Mouse (Mus musculus) neural tube, embryonic 13.5 days (tissue): ENCODE measurements around the gene Lrrc58. TPM values are rescaled to one million over a fixed set of nuclear protein-coding genes. Genes with fewer than 3 reads are reported as not detected.

Experiments
- ATAC-seq: fragments of 200-750 bp; cut with Nextera tagmentation; 2 replicates; pipeline ENCODE4 v1.8.0; 2017; ENCODE audit warnings: low read depth, mild to moderate bottlenecking, moderate TSS enrichment, moderate library complexity
- H3K27ac ChIP-seq: fragments of 300-500 bp; sonication (generic); replicated peaks from 2 replicates; pipeline ENCODE4 v1.5.1; 2015; ENCODE audit warnings: moderate library complexity, mild to moderate bottlenecking, inconsistent platforms
- H3K27me3 ChIP-seq: fragments of 300-500 bp; sonication (generic); 2 replicates; pipeline ENCODE4 v1.6.1; 2015; ENCODE audit warnings: mild to moderate bottlenecking, inconsistent platforms
- H3K36me3 ChIP-seq: fragments of 300-500 bp; sonication (generic); 2 replicates; pipeline ENCODE4 v1.6.1; 2015; ENCODE audit warnings: mild to moderate bottlenecking, inconsistent platforms
- H3K4me1 ChIP-seq: fragments of 300-500 bp; sonication (generic); replicated peaks from 2 replicates; pipeline ENCODE4 v1.6.1; 2015; ENCODE audit warnings: inconsistent platforms
- H3K4me2 ChIP-seq: fragments of 300-500 bp; sonication (generic); 2 replicates; pipeline ENCODE4 v1.6.1; 2015; ENCODE audit warnings: inconsistent platforms, mild to moderate bottlenecking, moderate library complexity
- H3K4me3 ChIP-seq: fragments of 300-500 bp; sonication (generic); 2 replicates; pipeline ENCODE4 v1.5.1; 2015; ENCODE audit warnings: mild to moderate bottlenecking, inconsistent platforms
- H3K9ac ChIP-seq: fragments of 300-500 bp; sonication (generic); 2 replicates; pipeline ENCODE4 v1.6.1; 2015; ENCODE audit warnings: moderate library complexity, mild to moderate bottlenecking, inconsistent platforms
- H3K9me3 ChIP-seq: fragments of 300-500 bp; sonication (generic); 2 replicates; pipeline ENCODE4 v1.6.1; 2016; ENCODE audit warnings: inconsistent platforms
- WGBS: fragments of 180-500 bp; shearing (Covaris S2); methylation state at CpG from one replicate; pipeline ENCODE4 v1.1.7; 2015; 5-methylcytosine and 5-hydroxymethylcytosine counted together
- polyA plus RNA-seq: library from polyadenylated mRNA; unstranded; fragments of >200 nt; fragmentation: Nextera tagmentation; extraction: Ambion mirVana; gene quantifications from 2 replicates; pipeline ENCODE4 v1.2.1, GENCODE M21; 2015

Gene Lrrc58
- polyA plus RNA-seq, 1 experiment from 2014 or later, result 54.9 TPM

DNA sequence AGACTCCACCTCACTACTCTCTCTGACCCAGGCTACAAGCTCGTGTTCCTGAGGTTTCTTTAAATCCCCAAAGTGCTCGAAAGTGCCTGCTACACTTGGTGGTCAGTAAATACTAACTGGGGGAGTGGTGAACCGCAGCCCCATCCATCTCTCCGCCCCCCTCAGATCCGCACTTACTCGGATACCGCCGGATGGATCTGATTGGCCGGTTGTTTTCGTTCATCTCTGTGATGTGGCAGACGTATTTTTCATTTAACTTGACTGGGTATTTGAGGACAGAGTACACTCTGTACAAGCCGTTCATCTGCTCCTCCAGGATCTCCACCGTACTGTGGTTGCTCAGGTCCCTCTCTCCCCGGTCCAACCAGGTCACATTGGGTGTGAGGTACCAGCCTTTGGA is 14.1 kb upstream of the Lrrc58 start:
- Histone ChIP-seq H3K27ac (no peak overlapping the region), H3K27me3 (no peaks in the 10 kb centered on the region), H3K9ac (no peak overlapping the region), H3K36me3 (no peaks in the 10 kb centered on the region), H3K4me1 (no peaks in the 10 kb centered on the region), H3K4me2 (no peak overlapping the region), H3K9me3 (no peaks in the 10 kb centered on the region), H3K4me3 (no peak overlapping the region)
- ATAC-seq, result no peak
- 79% methylated on average over 14 of the region's 14 CpGs for WGBS

- Histone ChIP-seq H3K4me1 (no peaks in the 10 kb centered on the region), H3K36me3 (no peaks in the 10 kb centered on the region), H3K9ac (no peak overlapping the region), H3K9me3 (no peaks in the 10 kb centered on the region), H3K4me3 (no peak overlapping the region), H3K4me2 (no peak overlapping the region), H3K27ac (no peak overlapping the region), H3K27me3 (no peaks in the 10 kb centered on the region)
- WGBS, result 71% methylated on average over 5 of the region's 5 CpGs
- ATAC-seq, result no peak
These were observed 13.6 kb upstream of the Lrrc58 start for GRCm38 (mm10) chr16:37854593-37854992.

DNA sequence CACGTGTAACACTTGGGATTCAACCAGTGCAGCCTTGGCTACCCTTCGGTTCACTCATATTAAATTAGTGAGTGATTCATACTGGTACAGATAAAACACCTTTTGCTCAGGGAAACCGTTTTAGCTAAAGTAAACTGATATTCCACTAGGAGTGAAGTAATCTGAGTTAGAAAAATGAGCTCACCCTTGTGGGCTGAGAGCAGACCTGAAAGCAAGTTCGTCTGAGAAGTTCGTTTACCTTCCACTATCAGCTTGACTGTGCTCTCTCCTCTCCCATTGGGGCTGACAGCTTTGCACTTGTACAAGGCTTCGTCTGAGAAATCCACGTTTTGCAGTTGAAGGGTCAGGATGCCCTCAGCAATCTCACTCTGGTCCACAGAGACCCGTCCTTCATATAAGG is 12.6 kb upstream of the Lrrc58 start:
- Histone ChIP-seq H3K4me2 (no peak overlapping the region), H3K27ac (no peak overlapping the region), H3K27me3 (no peaks in the 10 kb centered on the region), H3K9me3 (no peaks in the 10 kb centered on the region), H3K9ac (no peak overlapping the region), H3K4me3 (no peak overlapping the region), H3K36me3 (no peaks in the 10 kb centered on the region), H3K4me1 (no peaks in the 10 kb centered on the region)
- WGBS, result 78% methylated on average over 8 of the region's 8 CpGs
- ATAC-seq, result no peak

GRCm38 (mm10) chr16:37856327-37856726 is 11.9 kb upstream of the Lrrc58 start:
- H3K9me3 ChIP-seq, result no peaks in the 10 kb centered on the region
- WGBS, result 74% methylated on average over 3 of the region's 3 CpGs
- H3K4me3 ChIP-seq, result no peak overlapping the region
- no peaks in the 10 kb centered on the region for H3K36me3 ChIP-seq
- no peaks in the 10 kb centered on the region for H3K4me1 ChIP-seq
- no peak for ATAC-seq
- no peak overlapping the region for H3K27ac ChIP-seq
- no peak overlapping the region for H3K9ac ChIP-seq
- no peak overlapping the region for H3K4me2 ChIP-seq
- H3K27me3 ChIP-seq, result no peaks in the 10 kb centered on the region

GRCm38 (mm10) chr16:37857495-37857894 is 10.7 kb upstream of the Lrrc58 start:
- no peak for ATAC-seq
- WGBS, result 52% methylated on average over 8 of the region's 8 CpGs

DNA sequence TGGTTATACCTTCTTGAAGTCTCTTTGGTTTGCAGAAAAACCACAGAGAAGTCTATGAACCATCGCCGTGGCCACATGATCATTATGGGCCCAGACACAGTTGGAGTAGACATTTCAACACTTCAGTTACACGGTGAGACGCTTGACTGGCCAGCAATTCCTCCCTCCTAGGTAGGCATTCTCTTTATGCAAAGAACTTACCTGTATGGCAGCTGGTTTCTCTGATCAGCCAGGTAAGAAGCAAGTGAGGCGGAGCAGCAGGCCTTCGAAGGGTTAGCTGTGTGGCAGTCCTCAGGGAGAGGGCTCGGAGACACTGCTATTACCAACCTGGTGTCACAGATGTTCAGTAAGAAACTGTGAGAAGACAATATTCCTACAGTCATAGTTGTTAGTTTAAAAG is 8.0 kb upstream of the Lrrc58 start:
- ATAC-seq, result no peak
- Histone ChIP-seq H3K9ac (no peak overlapping the region), H3K36me3 (no peaks in the 10 kb centered on the region), H3K4me2 (no peak overlapping the region), H3K27me3 (no peaks in the 10 kb centered on the region), H3K4me1 (no peaks in the 10 kb centered on the region), H3K27ac (no peak overlapping the region), H3K4me3 (no peak overlapping the region), H3K9me3 (no peaks in the 10 kb centered on the region)
- 76% methylated on average over 7 of the region's 7 CpGs for WGBS

More at GRCm38 (mm10) chr16:37857495-37857894, 10.7 kb upstream of the Lrrc58 start:
- no peak overlapping the region for H3K4me3 ChIP-seq
- H3K9ac ChIP-seq, result no peak overlapping the region
- no peaks in the 10 kb centered on the region for H3K9me3 ChIP-seq
- H3K4me1 ChIP-seq, result no peaks in the 10 kb centered on the region
- no peaks in the 10 kb centered on the region for H3K27me3 ChIP-seq
- no peak overlapping the region for H3K4me2 ChIP-seq
- no peak overlapping the region for H3K27ac ChIP-seq
- no peaks in the 10 kb centered on the region for H3K36me3 ChIP-seq

DNA sequence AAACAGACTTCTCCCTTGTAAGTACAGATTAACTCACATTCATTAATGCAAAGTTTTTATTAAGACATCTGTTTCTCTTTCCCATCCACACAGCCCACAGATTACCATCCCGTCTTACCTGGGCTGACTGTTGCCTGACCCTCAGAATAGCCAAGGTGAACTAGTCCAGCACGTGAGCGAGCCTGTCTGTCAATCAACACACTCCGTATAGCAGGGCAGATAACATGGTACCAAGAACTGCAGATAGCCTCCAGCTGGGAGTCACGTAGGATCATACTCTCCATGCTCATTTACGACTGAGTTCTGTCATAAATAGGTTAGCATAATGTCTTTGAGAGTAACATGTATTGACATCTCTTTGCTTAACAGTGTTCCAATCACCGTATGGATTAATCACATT is 7.2 kb upstream of the Lrrc58 start, which contains the start of gene Gm36028:
Gene Gm36028 (minus strand): TSS at position 118 of the 400 bp plus-strand sequence.
- no peaks in the 10 kb centered on the region for H3K27me3 ChIP-seq
- no peak within 1 kb of the TSS for H3K4me2 ChIP-seq
- no peak within 1 kb of the TSS for H3K27ac ChIP-seq
- H3K4me1 ChIP-seq, result no peaks in the 10 kb centered on the region
- no peak within 1 kb of the TSS for H3K4me3 ChIP-seq
- no peak within 1 kb of the TSS for H3K9ac ChIP-seq
- ATAC-seq, result no peak
- H3K36me3 ChIP-seq, result no peaks in the 10 kb centered on the region
- H3K9me3 ChIP-seq, result no peaks in the 10 kb centered on the region
- 88% methylated on average over 7 of the region's 7 CpGs for WGBS

- H3K4me1 ChIP-seq, result no peaks in the 10 kb centered on the region
- no peak for ATAC-seq
- H3K9ac ChIP-seq, result no peak overlapping the region
- no peak overlapping the region for H3K4me2 ChIP-seq
- no peak overlapping the region for H3K27ac ChIP-seq
- WGBS, result 83% methylated on average over 3 of the region's 3 CpGs
- no peaks in the 10 kb centered on the region for H3K9me3 ChIP-seq
- H3K4me3 ChIP-seq, result no peak overlapping the region
- H3K27me3 ChIP-seq, result no peaks in the 10 kb centered on the region
- H3K36me3 ChIP-seq, result no peaks in the 10 kb centered on the region
These were observed 4.3 kb upstream of the Lrrc58 start for GRCm38 (mm10) chr16:37863876-37864275.

GRCm38 (mm10) chr16:37865841-37866240 is 2.3 kb upstream of the Lrrc58 start:
- Histone ChIP-seq H3K27ac (no peak overlapping the region), H3K4me2 (no peak overlapping the region), H3K27me3 (no peaks in the 10 kb centered on the region), H3K4me3 (no peak overlapping the region), H3K9me3 (no peaks in the 10 kb centered on the region), H3K36me3 (no peaks in the 10 kb centered on the region), H3K9ac (no peak overlapping the region), H3K4me1 (peaks cover 13% of the 10 kb centered on the region)
- ATAC-seq, result no peak
- 81% methylated on average over 9 of the region's 9 CpGs for WGBS

DNA sequence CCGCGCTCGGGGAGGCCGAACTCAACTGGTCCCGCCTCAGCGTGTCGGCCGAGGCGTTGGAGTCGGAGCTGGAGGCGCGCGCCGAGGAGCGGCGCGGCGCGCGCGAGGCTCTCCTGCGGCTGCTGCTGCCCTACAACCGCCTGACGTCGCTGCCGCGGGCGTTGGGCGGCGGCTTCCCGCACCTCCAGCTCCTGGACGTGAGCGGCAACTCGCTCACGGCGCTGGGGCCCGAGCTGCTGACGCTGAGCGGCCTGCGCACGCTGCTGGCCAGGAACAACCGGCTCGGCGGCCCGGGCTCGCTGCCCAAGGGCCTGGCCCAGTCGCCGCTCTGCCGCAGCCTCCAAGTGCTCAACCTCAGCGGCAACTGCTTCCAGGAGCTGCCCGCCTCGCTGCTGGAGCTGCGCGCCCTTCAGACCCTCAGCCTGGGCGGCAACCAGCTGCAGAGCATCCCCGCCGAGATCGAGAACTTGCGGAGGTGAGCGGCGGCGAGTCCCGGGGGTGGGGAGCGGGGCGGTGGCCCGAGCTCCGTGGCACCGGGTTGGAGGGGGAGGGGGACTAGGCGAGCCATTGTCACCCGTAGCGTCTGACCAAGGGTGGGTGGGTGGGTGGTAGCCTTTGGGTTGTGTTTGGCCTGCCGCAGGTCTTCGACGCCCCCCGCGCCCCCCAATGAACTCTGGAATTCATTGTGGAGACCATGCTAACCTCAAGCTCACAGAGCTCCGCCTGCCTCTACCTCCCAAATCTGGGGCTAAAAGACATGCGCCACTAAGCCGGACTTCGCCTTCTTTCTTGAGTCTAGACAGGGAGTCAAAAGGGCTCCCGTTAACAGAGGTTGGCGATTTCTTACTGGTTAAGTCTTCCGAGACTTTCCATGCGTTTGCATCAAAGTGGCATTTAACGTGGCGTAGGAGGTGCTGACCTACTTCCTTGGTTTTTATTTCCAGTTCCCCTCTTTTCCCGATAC is 599 bp downstream of the Lrrc58 start:
- H3K9me3 ChIP-seq, result no peaks in the 10 kb centered on the region
- peak overlapping the region; percentile 97 for H3K4me3 ChIP-seq
- ATAC-seq, result peak; percentile 78
- WGBS, result under 1% methylated on average over 64 of the region's 87 CpGs
- peak overlapping the region; percentile 75 for H3K4me2 ChIP-seq
- H3K36me3 ChIP-seq, result no peaks in the 10 kb centered on the region
- no peaks in the 10 kb centered on the region for H3K27me3 ChIP-seq
- H3K27ac ChIP-seq, result peak overlapping the region; percentile 100
- H3K4me1 ChIP-seq, result peaks cover 37% of the 10 kb centered on the region
- H3K9ac ChIP-seq, result peak overlapping the region; percentile 99

- Histone ChIP-seq H3K27ac (peak overlapping the region; percentile 100), H3K4me2 (peak overlapping the region; percentile 75), H3K4me3 (peak overlapping the region; percentile 97), H3K36me3 (no peaks in the 10 kb centered on the region), H3K27me3 (no peaks in the 10 kb centered on the region), H3K9ac (peak overlapping the region; percentile 99), H3K4me1 (peaks cover 37% of the 10 kb centered on the region), H3K9me3 (no peaks in the 10 kb centered on the region)
- no peak for ATAC-seq
- 34% methylated on average over 4 of the region's 4 CpGs for WGBS
These were observed 1.5 kb downstream of the Lrrc58 start for GRCm38 (mm10) chr16:37869470-37870231.

GRCm38 (mm10) chr16:37871112-37871715 is 3.0 kb downstream of the Lrrc58 start:
- WGBS, result 76% methylated on average over 4 of the region's 4 CpGs
- no peaks in the 10 kb centered on the region for H3K9me3 ChIP-seq
- H3K36me3 ChIP-seq, result no peaks in the 10 kb centered on the region
- no peak overlapping the region for H3K4me3 ChIP-seq
- peak overlapping the region; percentile 75 for H3K4me2 ChIP-seq
- H3K27ac ChIP-seq, result no peak overlapping the region
- no peaks in the 10 kb centered on the region for H3K27me3 ChIP-seq
- ATAC-seq, result no peak
- H3K4me1 ChIP-seq, result peaks cover 38% of the 10 kb centered on the region
- no peak overlapping the region for H3K9ac ChIP-seq
